Mouse (Mus musculus): Measurements from ENCODE around the gene Olfr1260.

DNA sequence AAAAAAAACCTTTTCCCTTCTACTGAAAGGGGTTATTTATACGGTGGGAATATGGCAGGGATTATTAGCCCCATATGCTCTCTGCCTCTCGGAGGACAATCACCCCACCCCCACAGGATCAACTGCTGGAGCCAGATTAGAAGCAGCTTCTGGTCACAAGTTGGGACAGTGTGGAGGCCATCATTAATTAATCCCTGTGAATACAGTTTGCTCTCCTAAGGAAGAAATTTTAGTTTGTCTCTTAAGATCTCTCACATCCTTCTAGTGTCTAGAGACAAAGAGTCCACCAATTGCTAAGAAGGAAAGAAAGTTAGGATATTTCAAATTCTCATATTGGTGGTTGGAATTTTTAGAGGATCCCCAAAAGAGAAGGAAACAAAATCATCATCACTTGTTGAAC lies 51.3 kb downstream of the Olfr1260 start, which contains the start of gene Olfr1264:
- no peak for TF ChIP-seq CTCF (IDR thresholded peaks at IDR 0.05; ENCODE audit: borderline replicate concordance, insufficient read depth, low read depth, low read length)
- no peak for TF ChIP-seq POLR2A (IDR thresholded peaks at IDR 0.05; ENCODE audit: borderline replicate concordance, insufficient read depth, low read length)
